Mouse (Mus musculus): ENCODE data around the gene Klk4. TPM values are rescaled to one million over a fixed set of nuclear protein-coding genes. Genes with fewer than 3 reads are reported as not detected.
A peak's percentile ranks its signal among the peaks of the same experiment; 100 is the strongest.

The Klk4 gene
- polyA plus RNA-seq, 1 experiment, result not detected

GRCm38 (mm10) chr7:43919559-43920451, 38.8 kb downstream of the Klk4 start:
- peak; percentile 43 for DNase-seq (ENCODE audit: low spot score)

GRCm38 (mm10) chr7:43920582-43920981, 39.6 kb downstream of the Klk4 start:
- DNase-seq (ENCODE audit: low spot score), result no peak

- DNase-seq (ENCODE audit: low spot score), result no peak
Measured at GRCm38 (mm10) chr7:43921087-43921486, 40.1 kb downstream of the Klk4 start.

- DNase-seq (ENCODE audit: low spot score), result no peak
Measured at GRCm38 (mm10) chr7:43921941-43922340, 41.0 kb downstream of the Klk4 start.

- no peak for DNase-seq (ENCODE audit: low spot score)
Measured at GRCm38 (mm10) chr7:43925985-43926384, 45.0 kb downstream of the Klk4 start.

- DNase-seq (ENCODE audit: low spot score), result no peak
Measured at GRCm38 (mm10) chr7:43928521-43928920, 47.6 kb downstream of the Klk4 start.

GRCm38 (mm10) chr7:43932337-43932736, 51.4 kb downstream of the Klk4 start:
- no peak for DNase-seq (ENCODE audit: low spot score)

GRCm38 (mm10) chr7:43933440-43933839, 52.5 kb downstream of the Klk4 start, which contains the start of gene Klk15:
TSS of gene Klk15 (plus strand) at chr7:43933740.
- no peak for DNase-seq (ENCODE audit: low spot score)

GRCm38 (mm10) chr7:43934747-43935146, 53.8 kb downstream of the Klk4 start:
- no peak for DNase-seq (ENCODE audit: low spot score)

Other genes with a start within 250 kb of the Klk4 start
- gene Ceacam18, start 246.5 kb upstream of the Klk4 start, polyA plus RNA-seq (2012; rRNA removed), result not detected in 2 replicates
- 1.4 and 2.3 TPM in 2 replicates for gene Siglece, start 221.0 kb upstream of the Klk4 start, polyA plus RNA-seq (2012; rRNA removed)
- 9.7 and 10.2 TPM in 2 replicates for gene Ctu1, start 209.1 kb upstream of the Klk4 start, polyA plus RNA-seq (2012; rRNA removed)
- 0.06 and 0.07 TPM in 2 replicates for gene Klk14, start 190.7 kb upstream of the Klk4 start, polyA plus RNA-seq (2012; rRNA removed)
- 0.36 and 0.83 TPM in 2 replicates for gene Klk13, start 168.6 kb upstream of the Klk4 start, polyA plus RNA-seq (2012; rRNA removed)
- gene Klk12, start 112.3 kb upstream of the Klk4 start, polyA plus RNA-seq (2012; rRNA removed), result not detected in 2 replicates
- gene Klk11, start 106.6 kb upstream of the Klk4 start, polyA plus RNA-seq (2012; rRNA removed), result 0.23 TPM in 1 of 2 replicates, not detected in the other
- gene Klk10, start 100.1 kb upstream of the Klk4 start, polyA plus RNA-seq (2012; rRNA removed), result 0.49 and 0.59 TPM in 2 replicates
- 0.04 TPM in 1 of 2 replicates, not detected in the other for gene Klk9, start 89.3 kb upstream of the Klk4 start, polyA plus RNA-seq (2012; rRNA removed)
- 8.1 and 8.9 TPM in 2 replicates for gene Klk8, start 83.6 kb upstream of the Klk4 start, polyA plus RNA-seq (2012; rRNA removed)
- gene Klk7, start 69.9 kb upstream of the Klk4 start, polyA plus RNA-seq (2012; rRNA removed), result not detected in 2 replicates
- gene Klk6, start 56.7 kb upstream of the Klk4 start, polyA plus RNA-seq (2012; rRNA removed), result 0.30 TPM in 1 of 2 replicates, not detected in the other
- gene Klk5, start 39.2 kb upstream of the Klk4 start, polyA plus RNA-seq (2012; rRNA removed), result not detected in 2 replicates
- not detected in 2 replicates for gene Klk15, start 52.6 kb downstream of the Klk4 start, polyA plus RNA-seq (2012; rRNA removed)
- gene Klk1b8, start 69.5 kb downstream of the Klk4 start, polyA plus RNA-seq (2012; rRNA removed), result not detected in 2 replicates
- not detected in 2 replicates for gene Klk1b1, start 85.6 kb downstream of the Klk4 start, polyA plus RNA-seq (2012; rRNA removed)
- gene Klk1b9, start 94.9 kb downstream of the Klk4 start, polyA plus RNA-seq (2012; rRNA removed), result not detected in 2 replicates
- gene Klk1b11, start 114.7 kb downstream of the Klk4 start, polyA plus RNA-seq (2012; rRNA removed), result not detected in 2 replicates
- not detected in 2 replicates for gene Klk1b26, start 131.0 kb downstream of the Klk4 start, polyA plus RNA-seq (2012; rRNA removed)
- not detected in 2 replicates for gene Klk1b27, start 171.1 kb downstream of the Klk4 start, polyA plus RNA-seq (2012; rRNA removed)
- gene Klk1b21, start 221.2 kb downstream of the Klk4 start, polyA plus RNA-seq (2012; rRNA removed), result not detected in 2 replicates
- not detected in 2 replicates for gene Klk1b22, start 231.5 kb downstream of the Klk4 start, polyA plus RNA-seq (2012; rRNA removed)